Mouse (Mus musculus): ENCODE results near the gene Tnrc6a.

DNA sequence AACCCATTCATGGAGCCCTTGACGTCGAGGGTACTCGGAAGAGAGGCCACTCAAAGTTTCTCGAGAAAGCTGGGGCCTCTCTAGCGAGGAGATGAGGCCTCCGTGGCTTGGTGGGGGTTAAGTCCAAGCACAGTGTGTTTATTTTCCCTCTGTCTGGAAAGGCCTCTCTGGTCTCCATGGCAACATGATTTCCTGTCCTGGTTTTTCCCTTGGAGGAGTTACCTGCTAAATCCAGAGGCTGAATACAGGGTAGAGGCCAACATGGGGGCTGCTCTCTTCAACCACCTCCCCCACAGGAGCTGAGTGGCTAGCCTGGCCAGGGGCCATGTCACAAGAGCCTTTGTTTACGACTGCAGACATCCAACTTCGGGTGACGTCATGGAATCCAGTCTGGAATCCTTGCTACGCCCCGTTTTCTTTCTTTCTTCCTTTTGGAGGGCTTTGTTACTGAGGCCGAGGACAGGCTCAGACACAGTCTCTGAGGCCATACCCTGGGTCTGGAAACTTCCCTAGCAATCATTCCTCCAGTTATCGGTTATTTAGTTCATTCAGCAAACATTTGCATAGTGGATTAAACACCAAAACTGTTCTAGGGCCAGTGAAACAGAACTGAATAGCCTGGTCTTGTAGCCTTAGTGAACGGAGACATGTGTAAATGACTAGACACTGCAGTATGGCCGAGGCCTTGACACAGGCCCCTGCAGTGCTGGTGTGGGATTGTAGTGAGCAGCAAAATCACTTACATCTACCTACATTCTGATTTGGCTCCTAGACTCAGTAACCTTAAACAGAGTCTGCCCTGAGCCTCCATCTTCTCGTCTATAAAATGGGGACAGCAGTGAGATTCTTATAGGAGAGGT is 25.6 kb upstream of the Tnrc6a start:
- TF ChIP-seq E2F4 (IDR thresholded peaks at IDR 0.05; ENCODE audit: insufficient replicate concordance, low read depth, low read length): no peak
- no peak for TF ChIP-seq CTCF (conservative IDR thresholded peaks at IDR 0.05 in 1 of 2, IDR thresholded peaks at IDR 0.05 in 1 of 2; ENCODE audit: low read depth in 2 of 2, low read length in 2 of 2)
- TF ChIP-seq POLR2A (IDR thresholded peaks at IDR 0.05; ENCODE audit: low read depth, low read length): no peak
- no peak for TF ChIP-seq ZNF384 (IDR thresholded peaks at IDR 0.05; ENCODE audit: low read depth, low read length)
- TF ChIP-seq CHD1 (IDR thresholded peaks at IDR 0.05; ENCODE audit: low read depth, low read length): no peak
- TF ChIP-seq CHD2 (IDR thresholded peaks at IDR 0.05; ENCODE audit: low read length): no peak
- TF ChIP-seq ZKSCAN1 (IDR thresholded peaks at IDR 0.05; ENCODE audit: borderline replicate concordance, low read depth, low read length): no peak
- TF ChIP-seq HCFC1 (IDR thresholded peaks at IDR 0.05; ENCODE audit: low read depth, low read length): no peak
- TF ChIP-seq NRF1 (IDR thresholded peaks at IDR 0.05; ENCODE audit: low read depth, low read length): no peak
